Mouse (Mus musculus) monocyte, adult 59 days (primary cell): ENCODE data around the gene Il1f5. TPM values are rescaled to one million over a fixed set of nuclear protein-coding genes. Genes with fewer than 3 reads are reported as not detected.

ENCODE experiments used
- total RNA-seq, 2 experiments: library from RNA; stranded (reverse); gene quantifications; one replicate each; pipeline ENCODE4 v1.2.4; 2023

Il1f5 gene
- not detected for total RNA-seq

DNA sequence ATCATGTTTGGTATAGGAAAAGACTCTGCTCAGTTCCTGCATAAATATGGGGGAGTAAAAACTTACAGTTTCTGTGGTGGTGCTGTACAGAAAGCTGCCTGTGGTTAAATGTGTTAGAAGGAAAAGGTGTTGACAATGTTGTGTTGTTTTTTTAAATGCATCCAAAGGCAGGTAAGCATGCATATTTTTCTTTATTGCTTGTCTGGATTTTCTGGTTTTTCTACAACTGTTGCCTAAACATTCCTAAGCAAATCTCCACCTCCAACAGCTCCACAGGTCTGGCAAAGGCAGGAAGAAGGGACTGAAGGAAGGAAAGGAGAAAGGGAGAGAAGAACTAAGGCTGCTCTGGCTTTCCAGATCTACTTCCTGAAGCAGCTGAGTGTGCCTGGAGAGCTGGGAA, at the start of gene Il1f5:
Gene Il1f5 (plus strand): TSS at position 301 of the 400 bp plus-strand sequence.

DNA sequence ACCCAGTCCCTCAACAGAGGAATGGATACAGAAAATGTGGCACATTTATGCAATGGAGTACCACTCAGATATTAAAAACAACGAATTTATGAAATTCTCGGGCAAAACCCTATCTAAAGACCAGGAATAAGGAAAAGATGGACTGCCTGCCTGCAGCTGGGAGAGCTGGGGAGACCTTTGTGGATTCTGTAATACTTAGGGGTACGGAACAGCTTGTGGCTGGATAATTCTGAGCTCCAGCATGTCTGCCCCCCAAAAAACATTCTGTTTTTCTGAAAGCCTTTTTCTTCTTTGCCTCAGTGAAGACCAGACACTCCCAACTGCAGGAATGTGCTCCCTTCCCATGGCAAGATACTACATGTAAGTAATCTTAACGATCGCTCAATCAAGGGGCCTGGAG, 14.1 kb downstream of the Il1f5 start, which contains the start of gene Il1f10:
Gene Il1f10 (plus strand): TSS at position 301 of the 400 bp plus-strand sequence.

Other genes starting within 250 kb of the Il1f5 start
- gene Hnmt, start 227.6 kb upstream of the Il1f5 start, total RNA-seq: 1 to 10 TPM; 4.2 TPM
- not detected for gene Tbpl2, start 180.4 kb upstream of the Il1f5 start, total RNA-seq
- not detected for gene Il1f8, start 123.8 kb upstream of the Il1f5 start, total RNA-seq
- not detected for gene Il1f9, start 90.5 kb upstream of the Il1f5 start, total RNA-seq
- not detected for gene Il1f6, start 61.5 kb upstream of the Il1f5 start, total RNA-seq
- not detected for gene Il1f10, start 14.2 kb downstream of the Il1f5 start, total RNA-seq
- gene Il1rn, start 59.9 kb downstream of the Il1f5 start, total RNA-seq: 10 to 100 TPM; 14.6 to 18.5 TPM
- gene Psd4, start 90.6 kb downstream of the Il1f5 start, total RNA-seq: 10 to 100 TPM; 56.1 to 69.3 TPM
- gene Pax8, start 198.6 kb downstream of the Il1f5 start, total RNA-seq: not detected